Comparison of ENCODE assay signal across 11 mouse cellular contexts in genomic region chr19:31767004-31767403, GRCm38 (mm10). TPM values are rescaled to one million over a fixed set of nuclear protein-coding genes. Genes with fewer than 3 reads are reported as not detected.
DNase-seq lines count a peak whose midpoint lies in the region; ATAC-seq and TF ChIP-seq lines count a peak whose summit lies in the region.
"Had no signal": no experiment of that assay in that cellular context is flagged by ENCODE, and none has a peak within 500 bp of the region (broad histone marks: within the 10 kb centered on the region; RNA-seq: fewer than 3 reads in every experiment).

No protein-coding gene starts in this region.

- H3K4me3 ChIP-seq in embryonic facial prominence, embryonic 11.5 days (ENCODE audit: low read depth, low read length): no peak overlapping the region
- no peak overlapping the region for H3K4me3 ChIP-seq in embryonic facial prominence, embryonic 10.5 days
- no peak overlapping the region for H3K4me3 ChIP-seq in midbrain, postnatal 0 days (ENCODE audit: low read depth, low read length)
- H3K4me3 ChIP-seq in midbrain, embryonic 13.5 days (replicated peaks): no peak overlapping the region

- no peaks in the 10 kb centered on the region for H3K36me3 ChIP-seq in embryonic facial prominence, embryonic 11.5 days (replicated peaks; ENCODE audit: control insufficient read depth, insufficient read depth, low read depth, low read length)
- H3K36me3 ChIP-seq in embryonic facial prominence, embryonic 10.5 days (replicated peaks): no peaks in the 10 kb centered on the region
- no peaks in the 10 kb centered on the region for H3K36me3 ChIP-seq in midbrain, postnatal 0 days (ENCODE audit: insufficient read depth, low read length)
- H3K36me3 ChIP-seq in midbrain, embryonic 13.5 days: no peaks in the 10 kb centered on the region

- H3K9me3 ChIP-seq in embryonic facial prominence, embryonic 11.5 days (replicated peaks; ENCODE audit: control insufficient read depth, low read length): no peaks in the 10 kb centered on the region
- no peaks in the 10 kb centered on the region for H3K9me3 ChIP-seq in embryonic facial prominence, embryonic 10.5 days
- H3K9me3 ChIP-seq in midbrain, postnatal 0 days (ENCODE audit: low read length): no peaks in the 10 kb centered on the region
- no peaks in the 10 kb centered on the region for H3K9me3 ChIP-seq in midbrain, embryonic 13.5 days

- H3K4me2 ChIP-seq in embryonic facial prominence, embryonic 11.5 days (ENCODE audit: low read depth, low read length): no peak overlapping the region
- H3K4me2 ChIP-seq in midbrain, postnatal 0 days (ENCODE audit: low read depth, low read length, poor library complexity, severe bottlenecking): no peak overlapping the region
- no peak overlapping the region for H3K4me2 ChIP-seq in midbrain, embryonic 13.5 days (replicated peaks)

- H3K27me3 ChIP-seq in embryonic facial prominence, embryonic 11.5 days (ENCODE audit: control insufficient read depth, insufficient read depth, low read length): no peaks in the 10 kb centered on the region
- H3K27me3 ChIP-seq in embryonic facial prominence, embryonic 10.5 days (replicated peaks; ENCODE audit: low read depth, poor library complexity, severe bottlenecking): peaks cover 12% of the 10 kb centered on the region
- peaks cover 19% of the 10 kb centered on the region for H3K27me3 ChIP-seq in midbrain, postnatal 0 days (ENCODE audit: insufficient read depth, low read length)
- peaks cover 35% of the 10 kb centered on the region for H3K27me3 ChIP-seq in midbrain, embryonic 13.5 days

- no peak for ATAC-seq in embryonic facial prominence, embryonic 11.5 days (replicated peaks; ENCODE audit: insufficient number of reproducible peaks, low FRiP score, low TSS enrichment, low read depth)
- ATAC-seq in midbrain, postnatal 0 days (ENCODE audit: low FRiP score): no peak
- no peak for ATAC-seq in midbrain, embryonic 13.5 days

- DNase-seq in embryonic facial prominence, embryonic 11.5 days (ENCODE audit: low spot score): peak; percentile 61
- no peak for DNase-seq in embryonic facial prominence, embryonic 10.5 days (ENCODE audit: low spot score)
- DNase-seq in kidney, postnatal 10 days: peak; percentile 21
- no peak for DNase-seq in kidney, adult 8-10 months
- DNase-seq in midbrain, postnatal 0 days (ENCODE audit: low spot score): peak; percentile 46
- peak; percentile 6 for DNase-seq in telencephalon, adult 2 months (ENCODE audit: low read depth, low spot score)
- DNase-seq in layer of hippocampus, adult 18-20 months (ENCODE audit: low spot score in 2 of 2): no peak
- DNase-seq: kidney, adult 11 months; lung, postnatal 14 days; right cerebral cortex, adult 18-20 months had no signal

- no peak overlapping the region for H3K9ac ChIP-seq in embryonic facial prominence, embryonic 11.5 days (replicated peaks; ENCODE audit: low read length)
- no peak overlapping the region for H3K9ac ChIP-seq in midbrain, postnatal 0 days (replicated peaks; ENCODE audit: low read length, poor library complexity, severe bottlenecking)
- no peak overlapping the region for H3K9ac ChIP-seq in midbrain, embryonic 13.5 days (replicated peaks)

- no peaks in the 10 kb centered on the region for H3K4me1 ChIP-seq in embryonic facial prominence, embryonic 11.5 days (ENCODE audit: control insufficient read depth, insufficient read depth, low read length)
- H3K4me1 ChIP-seq in embryonic facial prominence, embryonic 10.5 days: peaks cover 36% of the 10 kb centered on the region
- H3K4me1 ChIP-seq in midbrain, postnatal 0 days (ENCODE audit: insufficient read depth, low read length): peaks cover 12% of the 10 kb centered on the region
- peaks cover 31% of the 10 kb centered on the region for H3K4me1 ChIP-seq in midbrain, embryonic 13.5 days (replicated peaks)

- H3K27ac ChIP-seq in embryonic facial prominence, embryonic 11.5 days (replicated peaks; ENCODE audit: low read depth, low read length): no peak overlapping the region
- H3K27ac ChIP-seq in embryonic facial prominence, embryonic 10.5 days (replicated peaks): no peak overlapping the region
- H3K27ac ChIP-seq in midbrain, postnatal 0 days (ENCODE audit: low read depth, low read length): no peak overlapping the region
- no peak overlapping the region for H3K27ac ChIP-seq in midbrain, embryonic 13.5 days

- peak; percentile 70 for TF ChIP-seq CTCF in midbrain, postnatal 0 days (IDR thresholded peaks at IDR 0.05)

- WGBS in embryonic facial prominence, embryonic 11.5 days: 4% methylated on average over 3 of the region's 3 CpGs
- 10% methylated on average over 3 of the region's 3 CpGs for WGBS in embryonic facial prominence, embryonic 10.5 days
- WGBS in midbrain, postnatal 0 days: 12% methylated on average over 3 of the region's 3 CpGs
- 7% methylated on average over 3 of the region's 3 CpGs for WGBS in midbrain, embryonic 13.5 days

RNA-seq across cellular contexts. Expression of gene Prkg1, which starts 2.2 kb away (rescaled TPM):
- 7.1 and 8.0 TPM in 2 replicates for polyA plus RNA-seq in embryonic facial prominence, embryonic 11.5 days (2014; fragmentation: Nextera tagmentation; extraction: Ambion mirVana)
- 4.8 and 6.2 TPM in 2 replicates for polyA plus RNA-seq in embryonic facial prominence, embryonic 10.5 days (2016; fragmentation: Nextera tagmentation; extraction: Ambion mirVana)
- 9.9 and 13.2 TPM in 2 replicates for total RNA-seq in midbrain, postnatal 0 days (2014; rRNA removed)
- 3.9 and 5.1 TPM in 2 replicates for polyA plus RNA-seq in midbrain, postnatal 0 days (2015; fragmentation: Nextera tagmentation; extraction: Ambion mirVana)
- 3.3 and 3.7 TPM in 2 replicates for polyA plus RNA-seq in midbrain, embryonic 13.5 days (2015; fragmentation: Nextera tagmentation; extraction: Ambion mirVana)
- total RNA-seq in layer of hippocampus, adult 18-20 months (2021): 10 to 100 TPM; 20.8 to 22.6 TPM

Comparison
In these comparisons a context has a peak if more than half of its experiments do, and no peak if none do; other contexts are left out.
1. DNase-seq: peak in embryonic facial prominence, embryonic 11.5 days (single experiment), kidney, postnatal 10 days (single experiment), midbrain, postnatal 0 days (single experiment) and telencephalon, adult 2 months (single experiment); none in embryonic facial prominence, embryonic 10.5 days (single experiment), kidney, adult 8-10 months (0 of 2) and layer of hippocampus, adult 18-20 months (0 of 2).